Mouse (Mus musculus) left cerebral cortex, postnatal 10 days (tissue): Measurements from ENCODE around the gene Zbtb38. TPM values are rescaled to one million over a fixed set of nuclear protein-coding genes. Genes with fewer than 3 reads are reported as not detected.
"Not testable (repeated sequence)": the region's sequence is repeated elsewhere in the genome, so short reads cannot be mapped to it uniquely, and the experiment has no call there.

ENCODE experiments used
- DNase-seq, 2 experiments: peaks; one replicate each; pipeline ENCODE4 v3.0.0; 2021 to 2022; ENCODE audit warnings: low spot score in 2 of 2, mixed read lengths in 1 of 2; ENCODE audit errors: extremely low spot score in 1 of 2
- intact Hi-C: fragments of 180-260 bp; cut with DNase I; formaldehyde crosslinking; loops from one replicate; pipeline ENCODE4 v1.15.1; 2025
- total RNA-seq, 2 experiments: library from RNA; stranded (reverse); gene quantifications; 2 replicates each; pipeline ENCODE4 v1.2.3; 2021

Zbtb38 gene
- total RNA-seq, 2 experiments from 2014 or later: 44.6 to 47.5 TPM

- peak in 1 of 2 experiments; percentile 28 for DNase-seq
- intact Hi-C loops: no loop called here
These were observed 80.2 kb downstream of the Zbtb38 start for GRCm38 (mm10) chr9:96672466-96672865.

- DNase-seq: peak in 1 of 2 experiments; percentile 39
- intact Hi-C loops: loop anchor here (2.0 kb wide), 2 partner anchors 88 to 148 kb away; no protein-coding TSS in a partner anchor
These were observed 81.4 kb downstream of the Zbtb38 start for GRCm38 (mm10) chr9:96671249-96671648.

- DNase-seq: peak; percentile 96 to 97
- intact Hi-C loops: loop anchor here (2.0 kb wide), 2 partner anchors 89 to 149 kb away; no protein-coding TSS in a partner anchor
These were observed 82.8 kb downstream of the Zbtb38 start for GRCm38 (mm10) chr9:96669877-96670276.

GRCm38 (mm10) chr9:96668628-96669027, 84.0 kb downstream of the Zbtb38 start:
- intact Hi-C loops: no loop called here

GRCm38 (mm10) chr9:96660510-96661244, 92.0 kb downstream of the Zbtb38 start:
- intact Hi-C loops: no loop called here
- DNase-seq: peak; percentile 32 to 40

More at GRCm38 (mm10) chr9:96668628-96669027, 84.0 kb downstream of the Zbtb38 start:
- peak; percentile 61 to 86 for DNase-seq

- no peak for DNase-seq
- intact Hi-C loops: loop anchor here (5.0 kb wide), 1 partner anchor 88 kb away; no protein-coding TSS in a partner anchor
These were observed 92.8 kb downstream of the Zbtb38 start for GRCm38 (mm10) chr9:96659801-96660200.

- intact Hi-C loops: no loop called here
- no peak for DNase-seq
These were observed 99.1 kb downstream of the Zbtb38 start for GRCm38 (mm10) chr9:96653538-96653937.

GRCm38 (mm10) chr9:96652763-96653162, 99.9 kb downstream of the Zbtb38 start:
- DNase-seq: no peak
- intact Hi-C loops: no loop called here

- DNase-seq: no peak
- intact Hi-C loops: no loop called here
These were observed 101.8 kb downstream of the Zbtb38 start for GRCm38 (mm10) chr9:96650807-96651206.

- peak in 1 of 2 experiments; percentile 27 for DNase-seq
- intact Hi-C loops: no loop called here
These were observed 102.7 kb downstream of the Zbtb38 start for GRCm38 (mm10) chr9:96649924-96650323.

GRCm38 (mm10) chr9:96649362-96649761, 103.3 kb downstream of the Zbtb38 start:
- no peak for DNase-seq
- intact Hi-C loops: no loop called here

GRCm38 (mm10) chr9:96646668-96647295, 105.8 kb downstream of the Zbtb38 start:
- intact Hi-C loops: no loop called here
- no peak for DNase-seq

GRCm38 (mm10) chr9:96644840-96645239, 107.8 kb downstream of the Zbtb38 start:
- no peak for DNase-seq
- intact Hi-C loops: no loop called here

- DNase-seq, intact Hi-C loops: not testable (repeated sequence)
These were observed 108.6 kb downstream of the Zbtb38 start for GRCm38 (mm10) chr9:96644002-96644401.

- DNase-seq: peak; percentile 41 to 48
- intact Hi-C loops: no loop called here
These were observed 113.2 kb downstream of the Zbtb38 start for GRCm38 (mm10) chr9:96639451-96639850.

GRCm38 (mm10) chr9:96638508-96638907, 114.1 kb downstream of the Zbtb38 start:
- intact Hi-C loops: no loop called here
- no peak for DNase-seq

GRCm38 (mm10) chr9:96637157-96637548, 115.5 kb downstream of the Zbtb38 start:
- no peak for DNase-seq
- intact Hi-C loops: no loop called here

- intact Hi-C loops: no loop called here
These were observed 116.0 kb downstream of the Zbtb38 start for GRCm38 (mm10) chr9:96636423-96637156.

GRCm38 (mm10) chr9:96635899-96636298, 116.7 kb downstream of the Zbtb38 start:
- intact Hi-C loops: no loop called here
- DNase-seq: no peak

More at GRCm38 (mm10) chr9:96636423-96637156, 116.0 kb downstream of the Zbtb38 start:
- no peak for DNase-seq
